Mouse (Mus musculus): ENCODE data around the gene Zfp599. TPM values are rescaled to one million over a fixed set of nuclear protein-coding genes. Genes with fewer than 3 reads are reported as not detected.
"Not testable (repeated sequence)": the region's sequence is repeated elsewhere in the genome, so short reads cannot be mapped to it uniquely, and the experiment has no call there.

Gene Zfp599
- polyA plus RNA-seq, 1 experiment from 2014 or later: 5.1 TPM

GRCm38 (mm10) chr9:22244242-22244641 is 15.5 kb downstream of the Zfp599 start:
- Histone ChIP-seq H3K27ac (no peak overlapping the region), H3K4me2 (replicated peaks) (no peak overlapping the region), H3K9ac (no peak overlapping the region), H3K4me3 (no peak overlapping the region), H3K9me3 (peaks cover 18% of the 10 kb centered on the region), H3K4me1 (no peaks in the 10 kb centered on the region), H3K27me3 (replicated peaks) (no peaks in the 10 kb centered on the region), H3K36me3 (peaks cover 68% of the 10 kb centered on the region)
- ATAC-seq (ENCODE audit: low FRiP score, low read depth): no peak
- 90% methylated on average over 2 of the region's 2 CpGs for WGBS

- no peak overlapping the region for H3K27ac ChIP-seq
- H3K4me1 ChIP-seq: no peaks in the 10 kb centered on the region
- WGBS: 95% methylated on average over 4 of the region's 4 CpGs
- no peak overlapping the region for H3K9ac ChIP-seq
- H3K4me2 ChIP-seq (replicated peaks): no peak overlapping the region
- no peak for ATAC-seq (ENCODE audit: low FRiP score, low read depth)
- no peaks in the 10 kb centered on the region for H3K27me3 ChIP-seq (replicated peaks)
- H3K36me3 ChIP-seq: peaks cover 65% of the 10 kb centered on the region
- 0 out of 2 replicates have a peak, but pooled peaks cover 4% of the 10 kb centered on the region for H3K9me3 ChIP-seq
- H3K4me3 ChIP-seq: no peak overlapping the region
Measured at GRCm38 (mm10) chr9:22240001-22240400, 19.7 kb downstream of the Zfp599 start.

- peaks cover 6% of the 10 kb centered on the region for H3K36me3 ChIP-seq
- no peak overlapping the region for H3K27ac ChIP-seq
- H3K9me3 ChIP-seq: no peaks in the 10 kb centered on the region
- no peak overlapping the region for H3K4me3 ChIP-seq
- H3K9ac ChIP-seq: no peak overlapping the region
- ATAC-seq (ENCODE audit: low FRiP score, low read depth): no peak
- no peak overlapping the region for H3K4me2 ChIP-seq (replicated peaks)
- H3K27me3 ChIP-seq (replicated peaks): no peaks in the 10 kb centered on the region
- H3K4me1 ChIP-seq: peaks cover 4% of the 10 kb centered on the region; the same call in 1 of the 2 replicates
Measured at GRCm38 (mm10) chr9:22230556-22230955, 29.1 kb downstream of the Zfp599 start.

GRCm38 (mm10) chr9:22230061-22230460 is 29.6 kb downstream of the Zfp599 start:
- no peak overlapping the region for H3K9ac ChIP-seq
- WGBS: 94% methylated on average over 3 of the region's 3 CpGs
- no peak overlapping the region for H3K27ac ChIP-seq
- H3K4me1 ChIP-seq: peaks cover 4% of the 10 kb centered on the region; the same call in 1 of the 2 replicates
- no peaks in the 10 kb centered on the region for H3K9me3 ChIP-seq
- no peak for ATAC-seq (ENCODE audit: low FRiP score, low read depth)
- H3K4me3 ChIP-seq: no peak overlapping the region
- peaks cover 1% of the 10 kb centered on the region for H3K36me3 ChIP-seq
- no peak overlapping the region for H3K4me2 ChIP-seq (replicated peaks)
- no peaks in the 10 kb centered on the region for H3K27me3 ChIP-seq (replicated peaks)

- Histone ChIP-seq H3K27me3 (replicated peaks) (no peaks in the 10 kb centered on the region), H3K9me3 (no peaks in the 10 kb centered on the region), H3K4me3 (no peak overlapping the region), H3K36me3 (no peaks in the 10 kb centered on the region), H3K4me1 (peaks cover 4% of the 10 kb centered on the region; the same call in 1 of the 2 replicates), H3K4me2 (replicated peaks) (no peak overlapping the region), H3K27ac (no peak overlapping the region), H3K9ac (no peak overlapping the region)
- ATAC-seq (ENCODE audit: low FRiP score, low read depth): no peak
- WGBS: 79% methylated on average over 7 of the region's 7 CpGs
Measured at GRCm38 (mm10) chr9:22229386-22230026, 30.2 kb downstream of the Zfp599 start.

GRCm38 (mm10) chr9:22226846-22227245 is 32.8 kb downstream of the Zfp599 start:
- ATAC-seq (ENCODE audit: low FRiP score, low read depth): no peak
- H3K9me3 ChIP-seq: no peaks in the 10 kb centered on the region
- H3K27ac ChIP-seq: no peak overlapping the region
- no peak overlapping the region for H3K9ac ChIP-seq
- no peak overlapping the region for H3K4me3 ChIP-seq
- H3K27me3 ChIP-seq (replicated peaks): no peaks in the 10 kb centered on the region
- H3K4me2 ChIP-seq (replicated peaks): no peak overlapping the region
- H3K36me3 ChIP-seq: no peaks in the 10 kb centered on the region
- peaks cover 4% of the 10 kb centered on the region; the same call in 1 of the 2 replicates for H3K4me1 ChIP-seq
- 84% methylated on average over 15 of the region's 15 CpGs for WGBS

GRCm38 (mm10) chr9:22226389-22226673 is 33.4 kb downstream of the Zfp599 start:
- H3K4me2 ChIP-seq (replicated peaks): peak overlapping the region; percentile 68
- 67% methylated on average over 7 of the region's 7 CpGs for WGBS
- ATAC-seq (ENCODE audit: low FRiP score, low read depth); H3K27me3 ChIP-seq (replicated peaks); H3K36me3 ChIP-seq; H3K4me3 ChIP-seq; H3K9me3 ChIP-seq; H3K4me1 ChIP-seq; H3K9ac ChIP-seq; H3K27ac ChIP-seq: not testable (repeated sequence)

- ATAC-seq (ENCODE audit: low FRiP score, low read depth): peak; percentile 98
- 2% methylated on average over 35 of the region's 35 CpGs for WGBS
- H3K36me3 ChIP-seq: no peaks in the 10 kb centered on the region
- H3K27me3 ChIP-seq (replicated peaks): no peaks in the 10 kb centered on the region
- H3K4me2 ChIP-seq (replicated peaks): peak within 1 kb of the TSS; percentile 68
- peak within 1 kb of the TSS; percentile 68 for H3K4me3 ChIP-seq
- peaks cover 4% of the 10 kb centered on the region; the same call in 1 of the 2 replicates for H3K4me1 ChIP-seq
- H3K27ac ChIP-seq: peak within 1 kb of the TSS; percentile 72; the same call in 1 of the 2 replicates
- H3K9ac ChIP-seq: peak within 1 kb of the TSS; percentile 65
- H3K9me3 ChIP-seq: no peaks in the 10 kb centered on the region
Measured at GRCm38 (mm10) chr9:22225581-22226388, 33.9 kb downstream of the Zfp599 start, which contains the start of gene Zfp809. Gene Zfp809, plus strand, starts transcription at chr9:22225714.

- Histone ChIP-seq H3K36me3 (no peaks in the 10 kb centered on the region), H3K4me2 (replicated peaks) (peak overlapping the region; percentile 68), H3K27me3 (replicated peaks) (no peaks in the 10 kb centered on the region), H3K4me1 (peaks cover 4% of the 10 kb centered on the region; the same call in 1 of the 2 replicates), H3K27ac (no peak overlapping the region), H3K9me3 (no peaks in the 10 kb centered on the region), H3K4me3 (peak overlapping the region; percentile 68), H3K9ac (no peak overlapping the region)
- peak; percentile 52 for ATAC-seq (ENCODE audit: low FRiP score, low read depth)
- WGBS: 25% methylated on average over 17 of the region's 17 CpGs
Measured at GRCm38 (mm10) chr9:22224536-22225503, 34.9 kb downstream of the Zfp599 start.

- WGBS: 94% methylated on average over 4 of the region's 4 CpGs
- H3K4me2 ChIP-seq (replicated peaks): no peak overlapping the region
- H3K4me3 ChIP-seq: no peak overlapping the region
- peaks cover 4% of the 10 kb centered on the region; the same call in 1 of the 2 replicates for H3K4me1 ChIP-seq
- H3K9me3 ChIP-seq: no peaks in the 10 kb centered on the region
- H3K9ac ChIP-seq: no peak overlapping the region
- H3K27ac ChIP-seq: no peak overlapping the region
- ATAC-seq (ENCODE audit: low FRiP score, low read depth): no peak
- H3K36me3 ChIP-seq: no peaks in the 10 kb centered on the region
- no peaks in the 10 kb centered on the region for H3K27me3 ChIP-seq (replicated peaks)
Measured at GRCm38 (mm10) chr9:22224066-22224465, 35.6 kb downstream of the Zfp599 start.

- no peak overlapping the region for H3K4me2 ChIP-seq (replicated peaks)
- no peaks in the 10 kb centered on the region for H3K27me3 ChIP-seq (replicated peaks)
- H3K36me3 ChIP-seq: no peaks in the 10 kb centered on the region
- H3K27ac ChIP-seq: no peak overlapping the region
- ATAC-seq (ENCODE audit: low FRiP score, low read depth): no peak
- H3K9ac ChIP-seq: no peak overlapping the region
- H3K9me3 ChIP-seq: no peaks in the 10 kb centered on the region
- 59% methylated on average over 6 of the region's 8 CpGs for WGBS
- H3K4me3 ChIP-seq: no peak overlapping the region
- no peaks in the 10 kb centered on the region for H3K4me1 ChIP-seq
Measured at GRCm38 (mm10) chr9:22217858-22218493, 41.7 kb downstream of the Zfp599 start.
